Mouse (Mus musculus): Measurements from ENCODE around the gene Naa16. TPM values are rescaled to one million over a fixed set of nuclear protein-coding genes. Genes with fewer than 3 reads are reported as not detected.

Naa16 gene
- total RNA-seq (2015; ENCODE audit: low replicate concordance): 14.2 and 16.7 TPM in 2 replicates
- 12.1 and 13.4 TPM in 2 replicates for total RNA-seq (2017; ENCODE audit: low replicate concordance)

GRCm38 (mm10) chr14:79390265-79390926 is at the start of gene Naa16:
Naa16 (minus strand) TSS chr14:79390778.
- ATAC-seq (replicated peaks; ENCODE audit: low FRiP score, poor library complexity, severe bottlenecking): peak; percentile 82

DNA sequence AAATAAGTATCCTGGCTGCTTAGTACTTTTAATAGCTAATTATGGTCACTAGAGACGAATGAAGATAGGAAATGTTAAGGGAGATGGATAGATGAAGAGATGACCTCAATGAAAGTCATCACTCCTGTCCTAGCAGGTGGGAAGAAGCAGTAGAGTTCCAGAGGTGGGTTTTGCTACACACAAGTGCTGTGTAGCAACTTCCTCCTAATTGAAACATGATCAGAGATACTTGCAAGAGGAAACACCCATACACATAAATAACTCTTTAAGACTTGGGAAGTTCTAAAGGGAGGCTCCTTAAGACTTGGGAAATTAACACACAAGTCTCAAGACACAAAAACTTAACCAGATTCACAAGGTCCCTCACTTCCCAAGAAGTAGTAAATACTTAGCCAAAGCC is 43.5 kb upstream of the Naa16 start:
- no peak for ATAC-seq (replicated peaks; ENCODE audit: low FRiP score, poor library complexity, severe bottlenecking)

GRCm38 (mm10) chr14:79426730-79427365 is 36.3 kb upstream of the Naa16 start:
- ATAC-seq (replicated peaks; ENCODE audit: low FRiP score, poor library complexity, severe bottlenecking): peak; percentile 22

DNA sequence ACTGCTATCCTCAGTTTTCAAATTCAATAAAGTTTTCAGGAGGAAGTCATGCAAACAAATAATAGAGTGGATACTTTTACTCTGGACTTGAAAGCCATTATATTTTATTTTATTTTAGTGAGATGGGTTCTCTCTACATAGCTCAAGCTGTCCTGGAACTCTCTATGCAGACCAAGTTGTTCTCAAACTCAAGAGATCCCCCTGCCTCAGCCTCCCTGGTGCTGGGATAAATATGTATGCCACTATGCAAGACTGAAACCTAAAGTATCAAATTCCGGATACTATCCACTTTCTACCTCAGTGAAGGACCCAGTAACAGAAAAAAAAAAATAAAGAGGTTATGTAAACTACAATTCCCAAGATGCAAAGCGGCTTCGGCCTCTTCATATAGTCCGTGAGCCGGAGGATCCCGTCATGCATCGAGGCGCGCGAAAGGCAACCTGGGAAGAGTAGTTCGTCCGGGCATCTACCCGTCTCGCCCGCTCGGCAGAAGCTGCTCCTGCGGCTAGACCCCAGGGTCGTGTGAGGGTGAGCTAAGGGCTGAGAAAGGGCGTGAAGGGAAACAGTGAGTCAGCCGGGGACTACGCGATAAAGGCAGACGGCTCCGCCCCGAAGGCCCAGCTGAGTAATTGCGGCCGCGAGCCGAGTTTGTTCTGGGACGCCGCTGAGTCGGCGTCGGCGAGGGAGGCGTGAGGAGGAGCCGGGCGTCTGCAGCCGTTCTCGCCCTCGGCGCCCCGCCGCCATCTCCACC is 35.6 kb upstream of the Naa16 start, which contains the start of gene Kbtbd7:
TSS of gene Kbtbd7 (plus strand) at position 533 of the 751 bp plus-strand sequence.
- ATAC-seq (replicated peaks; ENCODE audit: low FRiP score, poor library complexity, severe bottlenecking): peak; percentile 97

DNA sequence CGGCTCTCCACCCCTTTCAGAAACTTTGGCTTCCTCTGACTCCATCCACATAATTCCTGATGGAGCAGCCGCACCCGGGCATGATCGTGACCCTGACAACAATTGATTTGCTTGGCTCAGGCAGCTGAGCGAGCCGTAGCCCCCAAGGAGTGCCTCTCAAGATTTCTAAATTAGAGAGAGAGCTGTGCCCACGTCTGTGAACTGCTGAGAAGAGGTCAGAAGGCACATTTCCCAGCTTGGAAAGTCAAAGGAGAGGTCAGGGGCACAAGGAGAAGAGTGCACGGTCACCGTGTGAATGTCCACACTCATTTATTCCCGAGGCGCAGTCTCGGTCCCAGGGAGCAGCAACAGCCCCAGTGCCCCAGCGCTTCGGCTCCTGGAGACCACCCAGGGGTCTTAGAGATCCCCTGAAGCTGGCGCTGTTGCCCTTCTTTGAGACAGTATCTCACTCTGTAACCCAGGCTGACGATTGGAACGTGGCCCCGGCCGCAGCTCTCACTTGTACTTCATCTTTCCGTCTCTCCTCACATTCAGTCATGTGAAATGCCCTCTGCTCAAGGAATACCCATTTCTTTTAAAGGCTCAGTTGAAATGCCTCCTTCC is 29.6 kb upstream of the Naa16 start:
- peak; percentile 28; the same call in 1 of the 2 replicates for ATAC-seq (replicated peaks; ENCODE audit: low FRiP score, poor library complexity, severe bottlenecking)

GRCm38 (mm10) chr14:79413121-79413520 is 22.5 kb upstream of the Naa16 start:
- no peak for ATAC-seq (replicated peaks; ENCODE audit: low FRiP score, poor library complexity, severe bottlenecking)

DNA sequence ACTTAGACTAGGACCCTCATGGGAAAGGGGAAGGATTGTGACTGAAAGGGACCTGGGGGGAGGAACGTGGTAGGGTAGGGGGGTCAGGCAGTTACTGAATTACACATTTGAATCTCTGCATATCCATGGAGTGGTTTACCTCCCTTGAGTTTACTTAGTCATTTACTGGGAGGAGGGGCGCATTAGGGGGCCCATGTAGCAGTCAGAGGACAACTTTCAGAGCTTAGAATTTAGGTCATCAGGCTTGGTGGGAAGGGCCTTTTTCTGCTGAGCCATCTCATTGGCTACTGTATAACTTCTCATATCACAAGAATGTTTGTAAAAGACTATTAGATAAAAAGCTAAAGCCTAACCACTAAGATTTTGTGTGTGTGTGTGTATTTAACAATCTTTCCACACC is 20.1 kb upstream of the Naa16 start:
- ATAC-seq (replicated peaks; ENCODE audit: low FRiP score, poor library complexity, severe bottlenecking): no peak

- ATAC-seq (replicated peaks; ENCODE audit: low FRiP score, poor library complexity, severe bottlenecking): no peak
These were observed 18.8 kb upstream of the Naa16 start for GRCm38 (mm10) chr14:79409278-79409830.

GRCm38 (mm10) chr14:79407641-79408040 is 17.1 kb upstream of the Naa16 start:
- ATAC-seq (replicated peaks; ENCODE audit: low FRiP score, poor library complexity, severe bottlenecking): no peak

GRCm38 (mm10) chr14:79397321-79398122 is 6.9 kb upstream of the Naa16 start, which contains the start of gene Mtrf1:
Mtrf1 (plus strand) TSS chr14:79397772.
- ATAC-seq (replicated peaks; ENCODE audit: low FRiP score, poor library complexity, severe bottlenecking): peak; percentile 91

- ATAC-seq (replicated peaks; ENCODE audit: low FRiP score, poor library complexity, severe bottlenecking): peak; percentile 57
These were observed 4.0 kb upstream of the Naa16 start for GRCm38 (mm10) chr14:79394564-79394963.

GRCm38 (mm10) chr14:79393289-79393688 is 2.7 kb upstream of the Naa16 start:
- no peak for ATAC-seq (replicated peaks; ENCODE audit: low FRiP score, poor library complexity, severe bottlenecking)

DNA sequence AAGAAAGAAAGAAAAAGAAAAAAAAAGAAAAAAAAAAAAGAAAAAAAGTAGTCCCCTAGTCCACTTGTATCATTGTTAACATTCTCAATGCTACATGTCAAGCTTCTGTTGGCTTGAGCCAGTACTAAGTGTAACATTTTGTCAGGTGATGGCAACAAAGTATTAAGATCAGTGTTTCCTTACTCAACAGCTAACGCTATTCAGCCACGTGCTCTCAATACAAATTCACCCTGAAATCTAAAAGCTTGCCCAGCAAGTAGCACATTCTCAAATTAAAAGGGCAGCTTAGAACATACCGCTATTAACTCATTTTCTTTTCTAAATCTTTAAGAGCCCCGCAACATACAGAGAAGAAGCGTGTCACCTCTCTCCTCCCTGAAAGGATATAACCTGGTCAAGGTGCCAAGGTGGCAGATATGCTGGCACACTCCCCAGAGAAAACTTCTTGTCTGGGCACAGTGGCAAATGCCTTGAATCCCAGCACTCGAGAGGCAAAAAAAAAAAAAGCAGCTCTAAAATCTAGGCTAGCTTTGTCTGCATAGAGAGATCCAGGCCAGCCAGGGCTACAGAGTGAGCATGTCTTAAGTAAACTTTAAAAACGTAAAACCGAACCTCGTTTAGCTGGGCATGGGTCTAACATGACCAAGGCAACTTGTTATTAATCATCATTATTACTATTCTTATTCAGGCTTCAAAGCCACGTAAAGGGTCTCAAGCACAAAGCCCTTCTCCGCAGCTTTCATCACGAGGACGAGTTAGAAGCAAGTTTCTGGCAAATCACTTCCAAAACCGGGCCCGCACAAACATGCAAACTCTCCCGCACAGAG is 927 bp downstream of the Naa16 start:
- peak; percentile 39 for ATAC-seq (replicated peaks; ENCODE audit: low FRiP score, poor library complexity, severe bottlenecking)

GRCm38 (mm10) chr14:79388304-79388703 is 2.3 kb downstream of the Naa16 start:
- no peak for ATAC-seq (replicated peaks; ENCODE audit: low FRiP score, poor library complexity, severe bottlenecking)

DNA sequence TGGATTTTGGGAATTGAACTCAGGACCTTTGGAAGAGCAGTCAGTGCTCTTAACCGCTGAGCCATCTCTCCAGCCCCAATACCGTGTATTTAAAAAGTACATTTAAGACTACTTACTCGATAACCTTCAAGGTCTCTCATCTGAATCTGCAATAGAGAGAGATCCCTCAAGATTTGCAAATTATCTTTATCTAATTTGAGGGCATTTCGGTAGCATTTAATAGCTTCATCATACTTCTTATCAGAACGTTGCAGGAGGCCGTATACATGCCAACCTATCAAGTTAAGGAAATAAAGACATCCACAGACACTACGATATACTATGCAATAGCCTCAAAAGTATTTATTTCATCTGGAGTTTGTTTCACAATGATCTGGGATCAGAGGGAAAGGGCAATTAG is 7.5 kb downstream of the Naa16 start:
- peak; percentile 92 for ATAC-seq (replicated peaks; ENCODE audit: low FRiP score, poor library complexity, severe bottlenecking)

DNA sequence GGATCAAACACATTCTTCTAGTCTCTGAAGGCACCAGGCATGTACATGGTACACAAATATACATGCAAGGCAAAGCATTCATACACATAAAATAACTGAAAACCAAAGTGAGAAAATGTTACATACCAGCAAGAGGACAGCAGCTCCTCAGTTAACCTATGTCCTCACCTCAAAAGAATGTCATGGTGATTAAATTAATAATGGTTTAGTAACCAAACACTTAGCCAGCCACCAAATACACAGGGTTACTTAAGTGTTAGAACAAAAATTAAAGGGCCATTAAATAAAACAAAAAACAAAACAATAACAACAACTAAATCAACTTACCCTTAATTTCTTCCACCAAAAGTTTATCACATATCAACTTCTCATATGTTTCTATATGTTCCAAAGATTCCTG is 13.5 kb downstream of the Naa16 start:
- no peak for ATAC-seq (replicated peaks; ENCODE audit: low FRiP score, poor library complexity, severe bottlenecking)

GRCm38 (mm10) chr14:79358055-79358454 is 32.5 kb downstream of the Naa16 start:
- ATAC-seq (replicated peaks; ENCODE audit: low FRiP score, poor library complexity, severe bottlenecking): no peak

- no peak for ATAC-seq (replicated peaks; ENCODE audit: low FRiP score, poor library complexity, severe bottlenecking)
These were observed 44.2 kb downstream of the Naa16 start for GRCm38 (mm10) chr14:79346384-79346783.

Measured in erythroblast, adult 5-6 weeks (primary cell).